Mouse (Mus musculus): ENCODE results near the gene Nupl2. TPM values are rescaled to one million over a fixed set of nuclear protein-coding genes. Genes with fewer than 3 reads are reported as not detected.

Gene Nupl2
- total RNA-seq, 4 experiments from 2014 or later: 7.8 to 16.5 (median 10.3) TPM

DNA sequence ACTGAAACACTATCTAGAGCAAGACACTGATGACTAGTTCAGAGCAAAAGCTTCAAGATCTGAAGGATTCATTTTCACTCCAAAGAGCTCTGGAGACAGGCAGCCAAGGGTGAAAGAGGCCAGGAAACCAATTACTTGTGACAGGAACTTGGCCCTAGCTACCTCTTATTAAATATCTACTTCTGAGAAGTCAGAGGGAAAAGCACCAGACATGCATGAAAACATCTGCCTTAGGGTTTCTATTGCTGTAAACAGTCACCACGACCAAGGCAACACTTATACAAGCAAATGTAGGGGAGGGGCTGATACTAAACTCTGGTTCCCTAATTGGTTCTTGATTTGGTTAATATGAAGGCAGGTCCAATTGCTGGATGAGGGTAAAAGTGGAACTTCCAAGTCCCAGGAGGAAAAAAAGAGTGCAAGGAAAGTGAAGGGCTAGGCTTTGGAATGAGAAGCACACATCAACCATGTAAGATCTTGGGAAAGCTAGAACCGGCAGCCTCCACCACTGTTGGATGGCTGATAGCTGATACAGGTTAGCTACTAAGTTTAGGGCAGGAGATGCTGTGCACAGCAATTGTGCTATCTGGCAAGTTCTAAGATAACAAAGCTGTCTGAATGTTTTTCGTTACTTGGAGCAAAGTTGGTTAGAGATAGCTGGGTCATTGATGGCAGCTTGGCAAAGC is 49.2 kb downstream of the Nupl2 start:
- no peak for DNase-seq

GRCm38 (mm10) chr5:24214547-24214878 is 49.8 kb downstream of the Nupl2 start:
- no peak for DNase-seq

DNA sequence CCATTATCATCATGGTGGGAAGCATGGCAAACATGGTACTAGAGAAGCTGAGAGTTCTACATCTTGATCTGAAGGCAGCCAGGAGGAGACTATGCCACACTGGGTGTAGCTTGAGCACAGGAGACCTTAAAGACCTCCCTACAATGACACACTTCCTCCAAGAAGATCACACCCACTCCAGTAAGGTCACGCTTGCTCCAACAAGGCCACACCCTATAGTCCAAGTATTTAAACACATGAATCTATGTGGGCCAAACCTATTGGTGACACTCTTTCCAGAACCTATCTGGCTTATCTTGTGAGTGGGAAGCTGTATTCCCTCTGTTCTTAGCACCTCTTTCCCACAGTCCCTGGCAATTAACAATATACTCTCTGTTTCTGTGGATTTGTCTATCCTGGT is 50.1 kb downstream of the Nupl2 start:
- no peak for DNase-seq

Other genes with a start within 250 kb of the Nupl2 start
- 100 to 1,000 TPM in 2 of 4 experiments, 10 to 100 TPM in 2; 71.3 to 124 (median 96.4) TPM for gene Fam126a, start 134.3 kb upstream of the Nupl2 start, total RNA-seq (2022)
- gene Klhl7, start 64.4 kb upstream of the Nupl2 start, total RNA-seq (2022): 10 to 100 TPM; 37.0 to 41.8 (median 39.4) TPM
- gene Kcnh2, start 186.6 kb downstream of the Nupl2 start, total RNA-seq (2022): 10 to 100 TPM; 17.7 to 47.2 (median 36.0) TPM
- gene Nos3, start 199.8 kb downstream of the Nupl2 start, total RNA-seq (2022): 10 to 100 TPM in 1 of 4 experiments, 1 to 10 TPM in 3; 6.5 to 11.2 (median 9.1) TPM
- gene Atg9b, start 227.2 kb downstream of the Nupl2 start, total RNA-seq (2022): 1 to 10 TPM in 1 of 4 experiments, under 1 TPM in 3; 0.55 to 1.3 (median 0.64) TPM
- gene Abcb8, start 228.7 kb downstream of the Nupl2 start, total RNA-seq (2022): 10 to 100 TPM; 73.5 to 97.6 (median 86.0) TPM
- under 1 TPM in 3 of 4 experiments, not detected in 1; 0.30 to 0.59 (median 0.55) TPM for gene Asic3, start 248.4 kb downstream of the Nupl2 start, total RNA-seq (2022)

Measured in adrenal gland, adult 8-10 months (tissue).